Mouse (Mus musculus): ENCODE data around the gene Lmx1a.

- TF ChIP-seq CTCF (IDR thresholded peaks at IDR 0.05) (no peak), EP300 (IDR thresholded peaks at IDR 0.05; ENCODE audit: insufficient read depth, low read depth, low read length) (no peak), POLR2A (IDR thresholded peaks at IDR 0.05; ENCODE audit: insufficient read depth, low read depth, low read length) (no peak)
Measured at GRCm38 (mm10) chr1:167754085-167754484, 65.0 kb downstream of the Lmx1a start.
